Mouse (Mus musculus) midbrain, embryonic 11.5 days (tissue): ENCODE measurements at regions not wholly inside any gene's neighbourhood (a gene's known extent, or its start where the extent isn't known, plus 50 kb on each side); places are given as distances from the start of the nearest gene placed in this dataset.

ENCODE experiments used
- ATAC-seq: fragments of 200-750 bp; cut with Nextera tagmentation; 2 replicates; pipeline ENCODE4 v1.8.0; 2017; ENCODE audit warnings: moderate TSS enrichment, moderate library complexity; ENCODE audit not compliant: low FRiP score
- DNase-seq: peaks from one replicate; pipeline ENCODE4 v3.0.0; 2015; ENCODE audit warnings: low spot score; ENCODE audit errors: missing footprints
- H3K27ac ChIP-seq: fragments of 300-500 bp; sonication (generic); 2 replicates; pipeline ENCODE4 v1.5.1; 2014; ENCODE audit warnings: low read depth, low read length
- H3K27me3 ChIP-seq: fragments of 300-500 bp; sonication (generic); 2 replicates; pipeline ENCODE4 v1.6.1; 2014; ENCODE audit warnings: mild to moderate bottlenecking, low read length, moderate library complexity, mixed read lengths; ENCODE audit not compliant: control insufficient read depth, insufficient read depth
- H3K36me3 ChIP-seq: fragments of 300-500 bp; sonication (generic); 2 replicates; pipeline ENCODE4 v1.6.1; 2014; ENCODE audit warnings: mild to moderate bottlenecking, low read length, moderate library complexity, mixed read lengths; ENCODE audit not compliant: control insufficient read depth, insufficient read depth
- H3K4me1 ChIP-seq: fragments of 300-500 bp; sonication (generic); 2 replicates; pipeline ENCODE4 v1.6.1; 2014; ENCODE audit warnings: low read length; ENCODE audit not compliant: control insufficient read depth, insufficient read depth
- H3K4me2 ChIP-seq: fragments of 300-500 bp; sonication (generic); 2 replicates; pipeline ENCODE4 v1.6.1; 2014; ENCODE audit warnings: mild to moderate bottlenecking, moderate library complexity
- H3K4me3 ChIP-seq: fragments of 300-500 bp; sonication (generic); 2 replicates; pipeline ENCODE4 v1.5.1; 2014; ENCODE audit warnings: low read depth, low read length
- H3K9ac ChIP-seq: fragments of 300-500 bp; sonication (generic); 2 replicates; pipeline ENCODE4 v1.6.1; 2014; ENCODE audit warnings: low read length
- H3K9me3 ChIP-seq: fragments of 300-500 bp; sonication (generic); 2 replicates; pipeline ENCODE4 v1.6.1; 2016; ENCODE audit warnings: low read length; ENCODE audit not compliant: control insufficient read depth
- WGBS: fragments of 180-500 bp; shearing (Covaris S2); extraction: QIAGEN DNeasy Blood & Tissue Kit; methylation state at CpG from one replicate; pipeline ENCODE4 v1.1.7; 2014; 5-methylcytosine and 5-hydroxymethylcytosine counted together

DNA sequence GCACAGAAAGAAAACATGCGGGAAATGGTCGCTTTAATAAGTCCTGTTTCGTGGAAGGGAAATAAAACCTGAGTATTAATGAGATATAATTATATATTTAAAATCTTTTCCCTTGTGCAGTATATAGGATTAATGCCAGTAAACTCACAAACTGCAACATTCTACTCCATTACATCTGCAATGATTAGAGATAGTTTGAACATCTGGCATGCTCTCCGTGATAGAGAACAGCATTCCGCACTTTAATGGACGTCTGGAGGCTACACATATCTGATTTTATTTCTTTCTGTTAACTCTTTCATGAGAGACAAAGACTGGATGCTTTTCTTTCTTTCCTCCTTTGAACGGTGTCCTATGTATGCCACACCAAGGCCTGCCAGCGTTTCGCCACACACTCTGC, 480.9 kb downstream of the Zfp536 start:
- WGBS: 84% methylated on average over 9 of the region's 9 CpGs
- ATAC-seq: no peak
- Histone ChIP-seq H3K27ac (no peak overlapping the region), H3K4me3 (no peak overlapping the region), H3K9ac (no peak overlapping the region), H3K4me2 (no peak overlapping the region), H3K27me3 (no peaks in the 10 kb centered on the region), H3K4me1 (peaks cover 5% of the 10 kb centered on the region; the same call in 1 of the 2 replicates), H3K36me3 (no peaks in the 10 kb centered on the region), H3K9me3 (no peaks in the 10 kb centered on the region)
- no peak for DNase-seq

- H3K4me1 ChIP-seq: no peaks in the 10 kb centered on the region
- H3K4me3 ChIP-seq: no peak overlapping the region
- no peak overlapping the region for H3K27ac ChIP-seq
- no peak overlapping the region for H3K4me2 ChIP-seq
- WGBS: 8% methylated on average over 3 of the region's 3 CpGs
- no peak for DNase-seq
- H3K9ac ChIP-seq: no peak overlapping the region
- no peaks in the 10 kb centered on the region for H3K9me3 ChIP-seq
- no peak for ATAC-seq
- no peaks in the 10 kb centered on the region for H3K36me3 ChIP-seq
- H3K27me3 ChIP-seq: no peaks in the 10 kb centered on the region
Measured at GRCm38 (mm10) chr7:37298888-37299287, 474.6 kb downstream of the Zfp536 start.

- H3K4me3 ChIP-seq: no peak overlapping the region
- H3K36me3 ChIP-seq: no peaks in the 10 kb centered on the region
- no peaks in the 10 kb centered on the region for H3K4me1 ChIP-seq
- H3K9me3 ChIP-seq: no peaks in the 10 kb centered on the region
- no peaks in the 10 kb centered on the region for H3K27me3 ChIP-seq
- no peak overlapping the region for H3K4me2 ChIP-seq
- WGBS: 89% methylated on average over 9 of the region's 9 CpGs
- no peak for ATAC-seq
- DNase-seq: no peak
- H3K27ac ChIP-seq: no peak overlapping the region
- no peak overlapping the region for H3K9ac ChIP-seq
Measured at GRCm38 (mm10) chr7:37305463-37305862, 468.0 kb downstream of the Zfp536 start.

DNA sequence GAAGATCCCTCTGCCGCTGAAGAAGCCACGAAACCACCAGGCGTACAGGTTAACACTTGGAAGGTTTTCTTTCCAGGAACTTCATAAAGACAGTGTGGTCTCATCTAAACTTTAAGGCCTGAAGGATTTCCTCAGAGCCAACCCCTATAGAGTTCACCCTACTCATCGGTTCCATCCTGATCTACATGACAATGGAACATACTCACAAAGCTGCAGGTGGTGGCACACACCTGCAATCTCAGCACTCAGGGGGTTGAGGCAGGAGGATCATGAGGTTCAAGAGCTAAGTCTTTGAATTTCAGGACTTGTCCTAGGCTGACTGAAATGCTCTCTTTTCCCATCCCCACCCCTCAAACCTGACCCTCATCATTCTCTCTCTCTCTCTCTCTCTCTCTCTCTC, 466.2 kb downstream of the Zfp536 start:
- H3K4me2 ChIP-seq: no peak overlapping the region
- ATAC-seq: no peak
- H3K27ac ChIP-seq: no peak overlapping the region
- H3K27me3 ChIP-seq: no peaks in the 10 kb centered on the region
- no peak overlapping the region for H3K4me3 ChIP-seq
- no peaks in the 10 kb centered on the region for H3K4me1 ChIP-seq
- no peak overlapping the region for H3K9ac ChIP-seq
- DNase-seq: no peak
- WGBS: 77% methylated on average over 4 of the region's 4 CpGs
- H3K36me3 ChIP-seq: no peaks in the 10 kb centered on the region
- no peaks in the 10 kb centered on the region for H3K9me3 ChIP-seq

GRCm38 (mm10) chr7:37324653-37325052, 448.8 kb downstream of the Zfp536 start:
- Histone ChIP-seq H3K27ac (no peak overlapping the region), H3K4me3 (no peak overlapping the region), H3K9me3 (no peaks in the 10 kb centered on the region), H3K27me3 (no peaks in the 10 kb centered on the region), H3K36me3 (no peaks in the 10 kb centered on the region), H3K4me1 (no peaks in the 10 kb centered on the region), H3K9ac (no peak overlapping the region), H3K4me2 (no peak overlapping the region)
- WGBS: 91% methylated on average over 7 of the region's 7 CpGs
- DNase-seq: no peak
- ATAC-seq: no peak

DNA sequence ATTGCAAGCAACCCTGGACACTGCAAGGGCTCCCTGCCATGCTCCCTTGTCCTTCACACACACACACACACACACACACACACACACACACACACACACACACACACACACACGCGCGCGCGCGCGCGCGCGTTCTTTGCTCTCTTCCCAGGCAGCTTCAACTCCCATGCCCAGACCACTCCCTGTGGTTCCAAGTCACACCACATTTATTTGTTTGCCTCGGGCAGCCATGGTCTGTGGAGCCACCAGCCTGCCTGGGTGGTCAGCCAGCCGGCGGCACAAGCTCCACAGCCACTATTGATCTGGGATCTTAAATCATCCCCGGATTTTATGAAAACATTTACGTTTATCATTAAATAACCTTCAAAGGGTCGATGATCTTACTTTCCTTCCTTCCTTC, 440.0 kb downstream of the Zfp536 start:
- Histone ChIP-seq H3K4me1 (peaks cover 25% of the 10 kb centered on the region), H3K9me3 (no peaks in the 10 kb centered on the region), H3K4me3 (no peak overlapping the region), H3K27ac (no peak overlapping the region), H3K9ac (no peak overlapping the region), H3K27me3 (no peaks in the 10 kb centered on the region; the same call in 1 of the 2 replicates), H3K4me2 (no peak overlapping the region), H3K36me3 (no peaks in the 10 kb centered on the region)
- ATAC-seq: no peak
- DNase-seq: no peak
- whole genome bisulfite sequencing: 76% methylated on average over 16 of the region's 16 CpGs

DNA sequence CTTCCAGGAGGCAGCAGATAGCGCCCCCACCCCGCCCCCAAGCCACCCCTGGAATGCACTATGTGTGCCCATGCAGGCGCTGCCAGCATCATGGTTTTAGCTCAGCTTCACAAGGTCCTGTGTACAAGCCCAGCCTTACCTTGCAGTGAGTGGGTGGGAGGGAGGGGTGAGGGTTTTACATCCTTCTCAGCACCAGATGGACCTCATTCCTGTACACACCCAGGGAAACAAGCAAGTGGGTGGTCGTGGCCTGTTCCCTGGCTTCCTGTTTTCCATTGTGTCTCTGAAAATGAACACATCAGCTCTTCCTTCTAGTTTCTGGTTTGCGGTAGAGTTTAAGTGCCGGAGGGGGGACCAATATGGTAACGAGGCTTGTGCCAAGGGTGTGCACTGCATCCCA, 438.2 kb downstream of the Zfp536 start:
- H3K9ac ChIP-seq: no peak overlapping the region
- no peak for DNase-seq
- no peak overlapping the region for H3K27ac ChIP-seq
- ATAC-seq: peak; percentile 26; the same call in 1 of the 2 replicates
- no peak overlapping the region for H3K4me3 ChIP-seq
- WGBS: 48% methylated on average over 7 of the region's 7 CpGs
- H3K36me3 ChIP-seq: no peaks in the 10 kb centered on the region
- H3K27me3 ChIP-seq: no peaks in the 10 kb centered on the region; the same call in 1 of the 2 replicates
- peaks cover 28% of the 10 kb centered on the region for H3K4me1 ChIP-seq
- no peaks in the 10 kb centered on the region for H3K9me3 ChIP-seq
- no peak overlapping the region for H3K4me2 ChIP-seq

GRCm38 (mm10) chr7:37336171-37336850, 437.1 kb downstream of the Zfp536 start:
- Histone ChIP-seq H3K27me3 (no peaks in the 10 kb centered on the region; the same call in 1 of the 2 replicates), H3K4me2 (peak overlapping the region; percentile 47), H3K9ac (peak overlapping the region; percentile 14), H3K4me1 (peaks cover 28% of the 10 kb centered on the region), H3K9me3 (no peaks in the 10 kb centered on the region), H3K27ac (no peak overlapping the region), H3K36me3 (no peaks in the 10 kb centered on the region), H3K4me3 (0 out of 2 replicates have a peak overlapping the region, but pooled peaks have one; percentile 22)
- DNase-seq (no peak), ATAC-seq (peak; percentile 20; the same call in 1 of the 2 replicates)
- 6% methylated on average over 12 of the region's 12 CpGs for WGBS

DNA sequence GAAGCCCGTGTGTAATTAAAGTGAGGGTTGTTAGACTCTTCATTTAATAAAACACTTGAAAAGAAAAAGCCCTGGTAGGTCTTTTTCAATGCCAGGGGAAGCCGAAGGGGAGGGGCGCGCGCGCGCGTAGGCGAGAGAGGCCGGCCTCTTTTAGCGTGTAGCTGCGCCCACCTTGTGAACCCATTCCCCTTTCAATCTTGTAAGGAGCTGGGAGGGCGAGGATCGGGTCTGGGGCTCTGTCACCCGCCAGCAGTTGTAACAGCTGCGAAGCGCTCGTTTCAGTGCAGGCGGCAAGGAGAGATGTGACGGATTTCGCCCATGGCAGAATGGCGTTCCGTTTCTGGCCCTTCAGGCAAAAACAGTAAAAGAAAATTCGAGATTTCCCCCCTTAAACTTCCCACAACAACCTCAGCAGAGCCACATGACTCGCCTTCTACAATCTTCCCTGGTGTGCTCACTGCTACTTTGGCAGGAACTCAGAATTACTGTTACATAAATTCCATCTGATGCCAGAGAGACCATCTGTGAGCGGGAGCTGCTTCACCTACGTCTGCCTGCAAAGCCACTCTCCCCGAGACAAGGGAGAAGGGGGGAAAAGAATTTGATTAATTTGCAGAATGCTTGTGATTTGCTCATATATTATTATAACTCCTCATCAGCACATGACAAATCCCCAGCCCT, 436.4 kb downstream of the Zfp536 start:
- Histone ChIP-seq H3K27me3 (peaks cover 2% of the 10 kb centered on the region), H3K4me1 (peaks cover 28% of the 10 kb centered on the region), H3K36me3 (no peaks in the 10 kb centered on the region), H3K27ac (no peak overlapping the region), H3K9ac (peak overlapping the region; percentile 52), H3K4me3 (peak overlapping the region; percentile 22; the same call in 1 of the 2 replicates), H3K9me3 (no peaks in the 10 kb centered on the region), H3K4me2 (peak overlapping the region; percentile 47)
- ATAC-seq: peak; percentile 43; the same call in 1 of the 2 replicates
- DNase-seq: peak; percentile 95
- 9% methylated on average over 28 of the region's 28 CpGs for WGBS
